In genomic region chr13:113613341-113613740, GRCm38 (mm10) we compare ENCODE assay signal across 10 mouse cellular contexts. TPM values are rescaled to one million over a fixed set of nuclear protein-coding genes. Genes with fewer than 3 reads are reported as not detected.
A peak's percentile ranks its signal among the peaks of the same experiment; 100 is the strongest.
DNase-seq lines count a peak whose midpoint lies in the region; ATAC-seq lines count a peak whose summit lies in the region.
"Had no signal": no experiment of that assay in that cellular context is flagged by ENCODE, and none has a peak within 500 bp of the region (broad histone marks: within the 10 kb centered on the region; RNA-seq: fewer than 3 reads in every experiment).

No protein-coding gene starts in this region.

- WGBS in kidney, embryonic 14.5 days = 11% methylated on average over 12 of the region's 12 CpGs
- 33% methylated on average over 12 of the region's 12 CpGs for WGBS in hindbrain, embryonic 14.5 days
- 29% methylated on average over 12 of the region's 12 CpGs for WGBS in midbrain, embryonic 16.5 days

- H3K27ac ChIP-seq in kidney, embryonic 14.5 days (ENCODE audit: low read depth, low read length) = no peak overlapping the region
- H3K27ac ChIP-seq in hindbrain, embryonic 14.5 days = no peak overlapping the region
- no peak overlapping the region for H3K27ac ChIP-seq in midbrain, embryonic 16.5 days (ENCODE audit: low read length)

- H3K27me3 ChIP-seq in kidney, embryonic 14.5 days (ENCODE audit: control insufficient read depth, insufficient read depth, low read length) = no peaks in the 10 kb centered on the region
- no peaks in the 10 kb centered on the region for H3K27me3 ChIP-seq in hindbrain, embryonic 14.5 days (ENCODE audit: control insufficient read depth, insufficient read depth, low read length)
- H3K27me3 ChIP-seq in midbrain, embryonic 16.5 days (ENCODE audit: control insufficient read depth, insufficient read depth, low read depth, low read length) = no peaks in the 10 kb centered on the region

- peaks cover 55% of the 10 kb centered on the region for H3K4me1 ChIP-seq in kidney, embryonic 14.5 days (ENCODE audit: control insufficient read depth, insufficient read depth, low read length)
- peaks cover 81% of the 10 kb centered on the region for H3K4me1 ChIP-seq in hindbrain, embryonic 14.5 days (replicated peaks; ENCODE audit: control insufficient read depth, insufficient read depth, low read length)
- peaks cover 59% of the 10 kb centered on the region for H3K4me1 ChIP-seq in midbrain, embryonic 16.5 days (ENCODE audit: control insufficient read depth, insufficient read depth, low read length)

- no peaks in the 10 kb centered on the region for H3K9me3 ChIP-seq in kidney, embryonic 14.5 days (ENCODE audit: control insufficient read depth, low read length)
- H3K9me3 ChIP-seq in hindbrain, embryonic 14.5 days (ENCODE audit: control insufficient read depth, low read length) = no peaks in the 10 kb centered on the region
- no peaks in the 10 kb centered on the region for H3K9me3 ChIP-seq in midbrain, embryonic 16.5 days (replicated peaks; ENCODE audit: control insufficient read depth, low read length, poor library complexity, severe bottlenecking)

- H3K9ac ChIP-seq in kidney, embryonic 14.5 days (ENCODE audit: low read depth, low read length) = peak overlapping the region; percentile 96; the same call in 1 of the 2 replicates
- H3K9ac ChIP-seq in hindbrain, embryonic 14.5 days = peak overlapping the region; percentile 92
- H3K9ac ChIP-seq in midbrain, embryonic 16.5 days (ENCODE audit: low read depth, low read length) = no peak overlapping the region

- no peak for DNase-seq in kidney, adult 18-20 months
- DNase-seq in embryo, embryonic 11 days = peak; percentile 70
- no peak for DNase-seq in hindbrain, embryonic 14.5 days (ENCODE audit: low spot score)
- DNase-seq in layer of hippocampus, postnatal 14 days (ENCODE audit: low spot score in 2 of 2) = no peak
- no peak for DNase-seq in cerebellum, postnatal 10 days
- no peak for DNase-seq in ovary, postnatal 36 days (ENCODE audit: low spot score)

- H3K36me3 ChIP-seq in kidney, embryonic 14.5 days (ENCODE audit: control insufficient read depth, insufficient read depth, low read length) = peaks cover 14% of the 10 kb centered on the region; the same call in 1 of the 2 replicates
- no peaks in the 10 kb centered on the region for H3K36me3 ChIP-seq in hindbrain, embryonic 14.5 days (replicated peaks; ENCODE audit: control insufficient read depth, insufficient read depth)
- H3K36me3 ChIP-seq in midbrain, embryonic 16.5 days (ENCODE audit: control insufficient read depth, insufficient read depth, low read length) = 0 out of 2 replicates have a peak, but pooled peaks cover 2% of the 10 kb centered on the region

- peak overlapping the region; percentile 68 for H3K4me3 ChIP-seq in kidney, embryonic 14.5 days (ENCODE audit: low read length)
- peak overlapping the region; percentile 76 for H3K4me3 ChIP-seq in hindbrain, embryonic 14.5 days (replicated peaks; ENCODE audit: low read length)
- H3K4me3 ChIP-seq in midbrain, embryonic 16.5 days (ENCODE audit: low read depth, low read length) = peak overlapping the region; percentile 12; the same call in 1 of the 2 replicates

- H3K4me2 ChIP-seq in kidney, embryonic 14.5 days (replicated peaks; ENCODE audit: low read depth, low read length) = peak overlapping the region; percentile 89
- H3K4me2 ChIP-seq in hindbrain, embryonic 14.5 days (replicated peaks) = peak overlapping the region; percentile 93
- peak overlapping the region; percentile 75 for H3K4me2 ChIP-seq in midbrain, embryonic 16.5 days (ENCODE audit: low read length)

- no peak for ATAC-seq in kidney, embryonic 14.5 days (ENCODE audit: low FRiP score, low TSS enrichment)
- ATAC-seq in hindbrain, embryonic 14.5 days (ENCODE audit: low FRiP score) = no peak
- ATAC-seq in midbrain, embryonic 16.5 days = no peak

RNA-seq across cellular contexts. Expression of gene Snx18, which starts 5.0 kb away (rescaled TPM):
- 39.4 and 51.2 TPM in 2 replicates for polyA plus RNA-seq in kidney, embryonic 14.5 days (2014; fragmentation: Nextera tagmentation; extraction: Ambion mirVana)
- polyA plus RNA-seq in hindbrain, embryonic 14.5 days (2014; fragmentation: Nextera tagmentation; extraction: Ambion mirVana) = 15.8 and 16.2 TPM in 2 replicates
- polyA plus RNA-seq in midbrain, embryonic 16.5 days (2015; fragmentation: Nextera tagmentation; extraction: Ambion mirVana) = 6.5 and 7.5 TPM in 2 replicates
- total RNA-seq in layer of hippocampus, postnatal 14 days (2021) = 10 to 100 TPM; 26.6 to 29.4 TPM

RNA-seq across cellular contexts. Expression of gene Hspb3, which starts 50.1 kb away (rescaled TPM):
- polyA plus RNA-seq in kidney, embryonic 14.5 days (2014; fragmentation: Nextera tagmentation; extraction: Ambion mirVana) = not detected in 2 replicates
- polyA plus RNA-seq in hindbrain, embryonic 14.5 days (2014; fragmentation: Nextera tagmentation; extraction: Ambion mirVana) = 0.25 TPM in 1 of 2 replicates, not detected in the other
- 0.47 TPM in 1 of 2 replicates, not detected in the other for polyA plus RNA-seq in midbrain, embryonic 16.5 days (2015; fragmentation: Nextera tagmentation; extraction: Ambion mirVana)
- 1 to 10 TPM; 1.2 to 1.5 TPM for total RNA-seq in layer of hippocampus, postnatal 14 days (2021)
- total RNA-seq: MEL had no signal
- polyA plus RNA-seq: gonadal fat pad, adult 2 months had no signal

Comparison
In these comparisons a context has a peak if more than half of its experiments do, and no peak if none do; other contexts are left out.
1. H3K4me3 ChIP-seq: peak in every context shown above with its lines; median percentile 76 in hindbrain, embryonic 14.5 days; 68 in kidney, embryonic 14.5 days; 12 in midbrain, embryonic 16.5 days.